Mouse (Mus musculus) cerebellum, postnatal 4 days (tissue): ENCODE measurements around the gene Slc34a3.

Experiments
- DNase-seq, 2 experiments: peaks; one replicate each; pipeline ENCODE4 v3.0.0; 2022; ENCODE audit warnings: low spot score in 2 of 2, mixed read lengths in 1 of 2

The Slc34a3 gene

GRCm38 (mm10) chr2:25252331-25252730, 18.2 kb upstream of the Slc34a3 start:
- DNase-seq, result no peak

- DNase-seq, result no peak
These were observed 12.3 kb upstream of the Slc34a3 start, which contains the start of gene AL732309.1 for GRCm38 (mm10) chr2:25246183-25247072. Gene AL732309.1 (minus strand): TSS chr2:25246863.

GRCm38 (mm10) chr2:25244144-25244543, 10.0 kb upstream of the Slc34a3 start:
- DNase-seq, result no peak

GRCm38 (mm10) chr2:25243342-25243741, 9.2 kb upstream of the Slc34a3 start:
- DNase-seq, result no peak

GRCm38 (mm10) chr2:25242101-25242506, 7.9 kb upstream of the Slc34a3 start, which contains the start of the genes Rnf208 and Cysrt1:
Gene Rnf208 (plus strand): TSS chr2:25242255.
Gene Cysrt1 (minus strand): TSS chr2:25242452.
- peak in 1 of 2 experiments; percentile 30 for DNase-seq

- DNase-seq, result no peak
These were observed 7.2 kb upstream of the Slc34a3 start for GRCm38 (mm10) chr2:25241438-25241775.

- peak in 1 of 2 experiments; percentile 45 for DNase-seq
These were observed 6.7 kb upstream of the Slc34a3 start for GRCm38 (mm10) chr2:25240723-25241437.

GRCm38 (mm10) chr2:25240310-25240709, 6.1 kb upstream of the Slc34a3 start:
- no peak for DNase-seq

GRCm38 (mm10) chr2:25239766-25240165, 5.6 kb upstream of the Slc34a3 start:
- DNase-seq, result no peak

GRCm38 (mm10) chr2:25238106-25238505, 3.9 kb upstream of the Slc34a3 start:
- DNase-seq, result no peak

- no peak for DNase-seq
These were observed 3.4 kb upstream of the Slc34a3 start for GRCm38 (mm10) chr2:25237522-25237921.

- no peak for DNase-seq
These were observed 2.5 kb upstream of the Slc34a3 start, which contains the start of gene Rnf224 for GRCm38 (mm10) chr2:25236614-25237013. Gene Rnf224 (minus strand): TSS chr2:25236787.

- DNase-seq, result no peak
These were observed 522 bp upstream of the Slc34a3 start for GRCm38 (mm10) chr2:25234551-25235220.

GRCm38 (mm10) chr2:25233421-25233820, 743 bp downstream of the Slc34a3 start:
- DNase-seq, result no peak

GRCm38 (mm10) chr2:25231038-25231437, 3.1 kb downstream of the Slc34a3 start:
- DNase-seq, result no peak

- DNase-seq, result no peak
These were observed 3.6 kb downstream of the Slc34a3 start for GRCm38 (mm10) chr2:25230581-25230980.

GRCm38 (mm10) chr2:25229582-25229981, 4.6 kb downstream of the Slc34a3 start:
- no peak for DNase-seq

GRCm38 (mm10) chr2:25228995-25229530, 5.1 kb downstream of the Slc34a3 start:
- no peak for DNase-seq

- peak; percentile 64 to 80 for DNase-seq
These were observed 5.7 kb downstream of the Slc34a3 start for GRCm38 (mm10) chr2:25228431-25228889.

- DNase-seq, result no peak
These were observed 6.8 kb downstream of the Slc34a3 start for GRCm38 (mm10) chr2:25227406-25227805.

GRCm38 (mm10) chr2:25226864-25227263, 7.3 kb downstream of the Slc34a3 start:
- DNase-seq, result peak in 1 of 2 experiments; percentile 10
